Mouse (Mus musculus) adrenal gland, postnatal 14 days (tissue): ENCODE measurements around the gene Rho. TPM values are rescaled to one million over a fixed set of nuclear protein-coding genes. Genes with fewer than 3 reads are reported as not detected.

ENCODE experiments used
- DNase-seq: peaks from one replicate; pipeline ENCODE4 v3.0.0; 2021; ENCODE audit warnings: mixed read lengths
- long read RNA-seq, 2 experiments: library from polyadenylated mRNA; stranded (forward); transcript quantifications; one replicate each; pipeline ENCODE4 v2.0.0; 2021
- total RNA-seq: library from RNA; stranded (reverse); gene quantifications from 2 replicates; pipeline ENCODE4 v1.2.3, GENCODE M21; 2021

The Rho gene
- total RNA-seq, result 0.56 and 0.74 TPM in 2 replicates
- long read RNA-seq, experiment 1, result 0 reads
- long read RNA-seq, experiment 2, result 0 reads

- no peak for DNase-seq
Measured at GRCm38 (mm10) chr6:115931639-115932038, at the start of gene Rho. Gene Rho, plus strand, starts transcription at chr6:115931748.

- DNase-seq, result peak; percentile 52
Measured at GRCm38 (mm10) chr6:115884018-115884417, 47.5 kb upstream of the Rho start.

DNA sequence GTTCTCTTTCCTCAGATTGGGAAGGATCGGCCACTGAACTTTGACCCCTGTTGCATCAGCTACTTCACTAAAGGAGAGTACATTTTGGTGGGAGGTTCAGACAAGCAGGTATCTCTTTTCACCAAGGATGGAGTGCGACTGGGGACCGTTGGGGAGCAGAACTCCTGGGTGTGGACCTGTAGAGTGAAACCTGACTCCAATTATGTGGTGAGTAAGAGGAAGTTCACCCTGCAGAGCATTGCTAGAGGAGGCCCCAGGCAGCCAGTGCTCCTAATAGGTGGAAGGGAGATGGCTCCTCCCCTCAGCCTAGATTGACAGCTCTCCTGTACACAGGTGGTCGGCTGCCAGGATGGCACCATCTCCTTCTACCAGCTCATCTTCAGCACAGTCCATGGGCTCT is 44.7 kb upstream of the Rho start:
- no peak for DNase-seq

GRCm38 (mm10) chr6:115888296-115888695 is 43.3 kb upstream of the Rho start:
- DNase-seq, result peak; percentile 50

DNA sequence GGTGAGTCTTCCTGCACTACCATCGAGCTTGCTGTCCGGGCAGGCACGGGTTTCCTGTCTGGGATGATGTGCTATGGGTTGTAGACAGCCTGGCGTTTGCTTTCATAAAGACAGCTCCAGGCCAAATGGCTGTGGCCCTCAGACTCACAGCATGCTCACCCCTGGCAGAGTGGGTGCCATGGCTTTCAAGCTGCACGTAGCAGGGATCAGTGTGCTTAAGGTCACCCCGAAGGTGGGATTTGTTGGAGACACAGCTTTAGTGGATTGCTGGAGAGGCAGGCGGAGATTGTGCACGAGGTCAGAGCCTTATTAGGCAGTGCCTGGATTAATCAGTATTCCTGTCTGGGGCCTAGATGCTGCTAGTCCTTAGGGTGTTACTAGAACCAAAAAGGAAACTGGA is 40.9 kb upstream of the Rho start:
- DNase-seq, result no peak

- DNase-seq, result no peak
Measured at GRCm38 (mm10) chr6:115891061-115891460, 40.5 kb upstream of the Rho start.

DNA sequence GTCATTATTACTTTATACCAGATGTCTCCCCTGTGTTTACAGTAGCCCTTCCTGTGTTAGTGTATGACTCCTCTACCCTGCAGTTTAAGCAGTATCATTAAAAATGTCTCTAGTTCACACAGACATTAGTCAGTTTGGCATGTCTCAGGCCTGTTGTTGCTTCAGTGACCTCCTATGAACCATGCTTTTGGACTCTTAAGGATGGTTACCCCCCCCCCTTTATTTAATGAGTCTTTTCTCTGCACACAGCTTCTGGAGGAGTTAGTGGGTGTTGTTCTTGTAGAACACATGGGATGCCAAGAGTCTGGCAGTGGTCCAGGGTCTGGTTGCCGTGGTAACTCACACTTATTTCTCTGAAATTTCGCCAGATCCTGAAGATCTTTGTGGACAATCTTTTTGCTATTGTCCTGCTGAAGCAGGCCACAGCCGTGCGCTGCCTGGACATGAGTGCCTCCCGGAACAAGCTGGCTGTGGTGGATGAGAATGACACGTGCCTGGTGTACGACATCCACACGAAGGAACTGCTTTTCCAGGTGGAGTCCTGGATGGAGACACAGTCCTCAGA is 40.0 kb upstream of the Rho start:
- DNase-seq, result peak; percentile 68

GRCm38 (mm10) chr6:115892363-115892762 is 39.2 kb upstream of the Rho start:
- DNase-seq, result no peak

GRCm38 (mm10) chr6:115896346-115896745 is 35.2 kb upstream of the Rho start:
- DNase-seq, result no peak

DNA sequence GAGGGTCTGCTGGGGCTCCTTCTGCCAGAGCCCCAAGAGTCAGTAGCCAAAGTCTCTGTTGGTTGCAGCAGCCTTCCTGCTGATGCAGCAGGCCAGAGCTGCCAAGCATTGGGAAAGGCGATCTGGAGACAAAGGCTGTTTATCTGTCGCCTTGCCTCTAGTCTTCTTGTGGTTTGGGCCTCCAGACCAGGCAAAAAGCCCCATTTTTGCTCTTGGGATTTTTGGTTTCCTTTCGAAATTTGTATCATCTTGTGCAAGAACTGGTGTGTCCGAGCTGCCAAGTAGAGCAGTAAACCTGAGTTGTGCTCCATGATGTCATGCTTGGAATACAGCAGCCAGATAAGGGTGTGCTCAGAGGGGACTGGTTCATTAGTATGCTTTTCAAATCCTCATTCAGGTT is 34.4 kb upstream of the Rho start:
- DNase-seq, result peak; percentile 64

- DNase-seq, result peak; percentile 4
Measured at GRCm38 (mm10) chr6:115897926-115898520, 33.5 kb upstream of the Rho start.

DNA sequence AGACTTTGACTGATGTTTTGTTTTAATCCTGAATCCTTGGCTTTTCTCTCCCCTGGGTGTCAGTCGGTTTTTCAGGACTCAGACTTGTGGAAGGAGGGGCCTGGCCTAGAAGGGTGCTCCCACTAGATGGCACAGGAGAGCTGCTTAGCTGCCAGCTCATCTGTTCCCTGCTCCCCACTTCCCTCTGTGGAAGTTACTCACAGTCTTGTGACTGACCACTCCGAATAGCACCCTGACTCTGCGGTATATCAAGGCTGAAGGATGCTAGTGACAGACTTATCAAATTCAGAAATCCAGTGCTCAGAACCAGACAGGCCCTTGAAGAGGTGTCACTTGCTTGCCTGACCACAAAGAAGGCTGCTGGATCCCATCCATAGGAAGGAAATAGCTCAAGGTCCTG is 30.5 kb upstream of the Rho start:
- peak; percentile 87 for DNase-seq

DNA sequence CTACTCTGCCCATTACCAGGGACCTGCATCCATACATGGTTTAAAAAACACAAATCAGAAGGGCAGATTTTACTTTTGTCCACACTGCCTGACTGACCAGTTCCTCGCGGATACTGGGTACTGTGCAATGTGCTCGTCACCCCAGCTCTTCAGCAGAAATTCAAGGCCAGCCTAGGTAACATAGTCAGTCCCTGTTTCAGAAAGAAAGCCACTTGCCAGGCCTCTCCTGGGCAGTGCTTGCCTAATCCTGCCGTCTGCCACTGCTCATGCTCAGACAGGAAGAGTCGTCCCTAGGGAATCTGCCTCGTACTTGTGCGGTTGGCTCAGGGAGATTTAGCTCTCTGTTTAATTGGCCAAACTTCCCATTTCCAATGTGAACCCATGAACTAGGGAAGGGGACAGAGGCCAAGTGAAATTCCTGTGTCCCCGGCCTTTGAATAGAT is 30.0 kb upstream of the Rho start:
- peak; percentile 74 for DNase-seq

GRCm38 (mm10) chr6:115902545-115902944 is 29.0 kb upstream of the Rho start:
- no peak for DNase-seq

GRCm38 (mm10) chr6:115905568-115905967 is 26.0 kb upstream of the Rho start:
- peak; percentile 7 for DNase-seq

- peak; percentile 23 for DNase-seq
Measured at GRCm38 (mm10) chr6:115906455-115906854, 25.1 kb upstream of the Rho start.

GRCm38 (mm10) chr6:115906871-115907270 is 24.7 kb upstream of the Rho start:
- DNase-seq, result peak; percentile 4

DNA sequence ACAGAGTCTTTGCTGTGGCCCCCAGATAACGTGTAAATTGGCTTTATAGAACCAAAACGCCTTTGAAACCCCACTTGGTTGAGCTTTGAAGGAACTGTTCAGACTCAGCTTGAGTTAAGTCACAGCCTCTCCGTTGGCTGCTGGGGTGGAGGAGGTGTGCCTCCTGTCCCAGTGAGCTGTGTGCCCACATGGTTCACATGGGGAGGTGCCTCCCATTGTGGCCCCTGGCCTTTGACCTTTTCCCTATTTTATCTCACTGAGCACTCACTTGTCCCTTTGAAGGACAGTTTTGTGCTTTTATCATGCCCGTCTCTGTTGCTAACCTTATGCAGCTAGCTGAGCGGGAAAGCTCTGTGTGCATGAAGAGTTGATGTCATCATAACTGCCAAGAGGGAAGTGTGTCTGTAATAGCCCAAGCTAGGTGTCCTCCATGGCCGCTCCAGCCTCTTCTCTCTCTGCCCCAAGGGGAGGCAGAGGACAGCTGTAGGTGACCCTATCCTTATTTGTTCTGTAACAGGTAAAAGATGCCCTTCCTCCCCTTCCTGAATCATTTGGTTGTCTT is 23.0 kb upstream of the Rho start:
- DNase-seq, result peak; percentile 56

DNA sequence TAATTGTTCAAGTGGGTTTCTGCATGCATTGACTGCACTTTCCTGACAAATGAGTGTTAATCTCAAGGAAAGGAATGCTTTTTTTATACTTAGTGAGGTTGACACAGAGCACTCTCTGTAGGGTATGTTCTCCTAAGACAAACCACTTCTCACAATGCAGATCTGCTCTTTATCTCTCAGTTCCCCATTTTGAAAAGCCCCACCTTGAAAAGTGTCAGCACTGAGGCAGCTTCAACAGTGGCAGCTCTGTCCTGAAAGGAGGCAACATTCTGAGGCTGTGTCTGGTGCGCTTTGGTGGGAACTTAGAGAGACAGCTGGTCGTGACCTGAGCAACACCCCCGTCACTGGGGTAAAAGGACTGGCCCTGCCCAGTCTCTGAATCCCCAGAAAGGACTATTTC is 22.5 kb upstream of the Rho start:
- no peak for DNase-seq

GRCm38 (mm10) chr6:115909940-115910339 is 21.6 kb upstream of the Rho start:
- DNase-seq, result peak; percentile 70

DNA sequence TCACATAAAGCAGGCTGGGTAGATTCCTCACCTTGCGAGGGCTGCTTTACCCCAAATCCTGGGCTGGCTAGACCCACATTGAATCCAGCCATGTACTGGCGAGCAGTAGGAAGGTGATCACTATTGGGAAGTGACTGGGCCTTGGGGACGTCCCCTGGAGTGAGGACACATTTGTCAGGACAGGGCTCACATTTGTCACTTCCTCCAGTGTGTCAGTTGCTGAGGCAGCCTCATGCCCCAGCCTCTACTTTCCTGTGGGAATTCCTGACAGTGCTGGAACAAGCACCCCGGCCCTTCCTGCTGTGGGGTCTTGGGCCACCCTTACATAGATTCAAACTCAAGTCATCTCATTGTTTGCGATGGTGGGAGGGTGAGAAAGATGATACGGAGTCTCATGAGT is 19.8 kb upstream of the Rho start:
- no peak for DNase-seq

DNA sequence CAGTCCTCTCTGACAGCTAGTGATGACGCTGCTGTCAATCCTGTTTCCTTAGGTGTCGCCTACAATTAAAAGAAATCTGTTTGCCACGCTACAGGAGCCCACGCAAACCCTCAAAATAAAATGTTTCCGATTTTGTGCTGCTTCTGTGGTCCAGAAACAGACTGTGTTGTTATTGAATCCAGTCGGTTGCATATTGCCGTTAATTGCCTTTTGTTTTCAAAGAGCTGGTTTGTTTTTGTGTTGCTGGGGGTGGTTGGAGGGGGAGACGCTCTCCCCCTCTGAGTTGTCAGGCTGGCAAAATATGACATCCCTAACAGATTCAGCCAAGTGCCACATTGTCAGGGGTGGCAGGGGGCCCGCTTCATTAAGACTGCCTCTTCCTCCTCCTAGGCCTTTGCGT is 18.1 kb upstream of the Rho start:
- no peak for DNase-seq

DNA sequence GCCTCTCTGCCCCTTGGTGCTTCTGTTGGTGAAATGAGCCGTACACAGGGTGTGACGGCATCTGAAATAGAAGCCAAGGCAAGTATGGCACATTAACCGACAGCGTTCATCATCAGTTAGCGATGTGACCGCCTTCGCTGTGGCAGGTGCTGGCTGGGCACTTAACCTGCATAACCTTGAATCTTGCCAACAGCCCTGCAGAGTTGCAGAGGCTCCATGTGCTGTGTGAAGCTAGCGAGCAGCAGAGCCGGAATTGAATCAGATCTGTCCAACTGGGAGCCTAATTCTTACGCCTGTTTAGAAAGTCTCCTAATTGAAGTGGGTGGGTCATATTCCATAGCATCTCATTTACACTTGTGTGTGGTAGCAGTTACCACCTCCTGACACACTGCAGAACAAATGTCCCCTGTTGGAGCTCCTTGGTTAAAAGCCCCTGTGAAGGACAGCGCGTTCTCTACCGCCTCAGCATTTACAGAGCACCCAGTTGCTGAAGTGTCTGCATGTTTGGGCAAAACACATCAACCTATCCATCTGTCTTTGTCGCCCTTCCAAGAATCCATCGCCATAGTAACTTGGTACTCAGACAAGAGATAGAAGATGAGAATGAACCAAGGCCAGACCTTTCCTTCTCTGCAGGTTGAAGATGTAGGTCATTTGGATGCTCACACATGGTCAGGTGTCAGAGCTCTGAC is 16.9 kb upstream of the Rho start:
- no peak for DNase-seq
